Mouse (Mus musculus): ENCODE measurements around the gene Mrtfb. TPM values are rescaled to one million over a fixed set of nuclear protein-coding genes. Genes with fewer than 3 reads are reported as not detected.

Mrtfb gene
- polyA plus RNA-seq, 1 experiment from 2014 or later, result 4.5 TPM

GRCm38 (mm10) chr16:13353927-13354326 lies 97.6 kb downstream of the Mrtfb start:
- WGBS (ENCODE audit: insufficient replicate concordance), result 69% methylated on average over 4 of the region's 4 CpGs
- Histone ChIP-seq H3K27ac (ENCODE audit: low read length) (no peak overlapping the region), H3K9ac (ENCODE audit: low read depth, low read length) (no peak overlapping the region), H3K27me3 (ENCODE audit: control insufficient read depth, insufficient read depth, low read depth, low read length) (no peaks in the 10 kb centered on the region), H3K4me1 (ENCODE audit: control insufficient read depth, low read depth, low read length) (no peaks in the 10 kb centered on the region), H3K36me3 (ENCODE audit: control insufficient read depth, insufficient read depth) (no peaks in the 10 kb centered on the region), H3K4me2 (ENCODE audit: low read depth, low read length) (no peak overlapping the region), H3K4me3 (ENCODE audit: low read depth, low read length) (no peak overlapping the region), H3K9me3 (replicated peaks; ENCODE audit: control insufficient read depth, low read length) (no peaks in the 10 kb centered on the region)
- no peak for ATAC-seq (ENCODE audit: low read depth)

GRCm38 (mm10) chr16:13354431-13354830 lies 98.2 kb downstream of the Mrtfb start:
- Histone ChIP-seq H3K27ac (ENCODE audit: low read length) (no peak overlapping the region), H3K4me2 (ENCODE audit: low read depth, low read length) (no peak overlapping the region), H3K9ac (ENCODE audit: low read depth, low read length) (no peak overlapping the region), H3K9me3 (replicated peaks; ENCODE audit: control insufficient read depth, low read length) (no peaks in the 10 kb centered on the region), H3K4me1 (ENCODE audit: control insufficient read depth, low read depth, low read length) (no peaks in the 10 kb centered on the region; the same call in 1 of the 2 replicates), H3K4me3 (ENCODE audit: low read depth, low read length) (no peak overlapping the region), H3K27me3 (ENCODE audit: control insufficient read depth, insufficient read depth, low read depth, low read length) (no peaks in the 10 kb centered on the region), H3K36me3 (ENCODE audit: control insufficient read depth, insufficient read depth) (no peaks in the 10 kb centered on the region)
- WGBS (ENCODE audit: insufficient replicate concordance), result 59% methylated on average over 5 of the region's 5 CpGs
- ATAC-seq (ENCODE audit: low read depth), result no peak

- Histone ChIP-seq H3K36me3 (ENCODE audit: control insufficient read depth, insufficient read depth) (no peaks in the 10 kb centered on the region), H3K27ac (ENCODE audit: low read length) (no peak overlapping the region), H3K27me3 (ENCODE audit: control insufficient read depth, insufficient read depth, low read depth, low read length) (no peaks in the 10 kb centered on the region), H3K4me2 (ENCODE audit: low read depth, low read length) (no peak overlapping the region), H3K4me1 (ENCODE audit: control insufficient read depth, low read depth, low read length) (no peaks in the 10 kb centered on the region; the same call in none of the 2 replicates), H3K4me3 (ENCODE audit: low read depth, low read length) (no peak overlapping the region), H3K9ac (ENCODE audit: low read depth, low read length) (no peak overlapping the region), H3K9me3 (replicated peaks; ENCODE audit: control insufficient read depth, low read length) (no peaks in the 10 kb centered on the region)
- ATAC-seq (ENCODE audit: low read depth), result peak; percentile 39; the same call in 1 of the 2 replicates
- 27% methylated on average over 15 of the region's 15 CpGs for WGBS (ENCODE audit: insufficient replicate concordance)
These were observed 101.8 kb downstream of the Mrtfb start for GRCm38 (mm10) chr16:13357806-13358679.

GRCm38 (mm10) chr16:13358741-13359140 lies 102.5 kb downstream of the Mrtfb start:
- Histone ChIP-seq H3K9me3 (replicated peaks; ENCODE audit: control insufficient read depth, low read length) (no peaks in the 10 kb centered on the region), H3K4me3 (ENCODE audit: low read depth, low read length) (no peak overlapping the region), H3K4me1 (ENCODE audit: control insufficient read depth, low read depth, low read length) (no peaks in the 10 kb centered on the region; the same call in none of the 2 replicates), H3K4me2 (ENCODE audit: low read depth, low read length) (no peak overlapping the region), H3K27ac (ENCODE audit: low read length) (no peak overlapping the region), H3K36me3 (ENCODE audit: control insufficient read depth, insufficient read depth) (no peaks in the 10 kb centered on the region), H3K9ac (ENCODE audit: low read depth, low read length) (no peak overlapping the region), H3K27me3 (ENCODE audit: control insufficient read depth, insufficient read depth, low read depth, low read length) (no peaks in the 10 kb centered on the region)
- ATAC-seq (ENCODE audit: low read depth), result 0 out of 2 replicates have a peak, but pooled peaks have one; percentile 19

GRCm38 (mm10) chr16:13359405-13359858 lies 103.2 kb downstream of the Mrtfb start:
- Histone ChIP-seq H3K4me1 (ENCODE audit: control insufficient read depth, low read depth, low read length) (no peaks in the 10 kb centered on the region; the same call in none of the 2 replicates), H3K4me3 (ENCODE audit: low read depth, low read length) (no peak overlapping the region), H3K9me3 (replicated peaks; ENCODE audit: control insufficient read depth, low read length) (no peaks in the 10 kb centered on the region), H3K9ac (ENCODE audit: low read depth, low read length) (no peak overlapping the region), H3K27ac (ENCODE audit: low read length) (no peak overlapping the region), H3K27me3 (ENCODE audit: control insufficient read depth, insufficient read depth, low read depth, low read length) (no peaks in the 10 kb centered on the region), H3K36me3 (ENCODE audit: control insufficient read depth, insufficient read depth) (no peaks in the 10 kb centered on the region), H3K4me2 (ENCODE audit: low read depth, low read length) (no peak overlapping the region)
- WGBS (ENCODE audit: insufficient replicate concordance), result 15% methylated on average over 9 of the region's 9 CpGs
- ATAC-seq (ENCODE audit: low read depth), result no peak

GRCm38 (mm10) chr16:13360208-13360607 lies 103.9 kb downstream of the Mrtfb start:
- H3K36me3 ChIP-seq (ENCODE audit: control insufficient read depth, insufficient read depth), result no peaks in the 10 kb centered on the region
- H3K27ac ChIP-seq (ENCODE audit: low read length), result no peak overlapping the region
- H3K9me3 ChIP-seq (replicated peaks; ENCODE audit: control insufficient read depth, low read length), result no peaks in the 10 kb centered on the region
- H3K4me1 ChIP-seq (ENCODE audit: control insufficient read depth, low read depth, low read length), result no peaks in the 10 kb centered on the region; the same call in none of the 2 replicates
- H3K27me3 ChIP-seq (ENCODE audit: control insufficient read depth, insufficient read depth, low read depth, low read length), result no peaks in the 10 kb centered on the region
- H3K4me3 ChIP-seq (ENCODE audit: low read depth, low read length), result no peak overlapping the region
- no peak overlapping the region for H3K4me2 ChIP-seq (ENCODE audit: low read depth, low read length)
- ATAC-seq (ENCODE audit: low read depth), result peak; percentile 13; the same call in 1 of the 2 replicates
- H3K9ac ChIP-seq (ENCODE audit: low read depth, low read length), result no peak overlapping the region

GRCm38 (mm10) chr16:13360835-13361234 lies 104.6 kb downstream of the Mrtfb start:
- no peak overlapping the region for H3K4me2 ChIP-seq (ENCODE audit: low read depth, low read length)
- no peaks in the 10 kb centered on the region for H3K36me3 ChIP-seq (ENCODE audit: control insufficient read depth, insufficient read depth)
- no peak overlapping the region for H3K27ac ChIP-seq (ENCODE audit: low read length)
- H3K9me3 ChIP-seq (replicated peaks; ENCODE audit: control insufficient read depth, low read length), result no peaks in the 10 kb centered on the region
- WGBS (ENCODE audit: insufficient replicate concordance), result 68% methylated on average over 5 of the region's 5 CpGs
- H3K9ac ChIP-seq (ENCODE audit: low read depth, low read length), result no peak overlapping the region
- no peaks in the 10 kb centered on the region; the same call in none of the 2 replicates for H3K4me1 ChIP-seq (ENCODE audit: control insufficient read depth, low read depth, low read length)
- no peaks in the 10 kb centered on the region for H3K27me3 ChIP-seq (ENCODE audit: control insufficient read depth, insufficient read depth, low read depth, low read length)
- no peak for ATAC-seq (ENCODE audit: low read depth)
- no peak overlapping the region for H3K4me3 ChIP-seq (ENCODE audit: low read depth, low read length)

GRCm38 (mm10) chr16:13363141-13363540 lies 106.9 kb downstream of the Mrtfb start:
- Histone ChIP-seq H3K4me3 (ENCODE audit: low read depth, low read length) (no peak overlapping the region), H3K9ac (ENCODE audit: low read depth, low read length) (no peak overlapping the region), H3K36me3 (ENCODE audit: control insufficient read depth, insufficient read depth) (no peaks in the 10 kb centered on the region), H3K4me2 (ENCODE audit: low read depth, low read length) (no peak overlapping the region), H3K9me3 (replicated peaks; ENCODE audit: control insufficient read depth, low read length) (no peaks in the 10 kb centered on the region), H3K27ac (ENCODE audit: low read length) (no peak overlapping the region), H3K27me3 (ENCODE audit: control insufficient read depth, insufficient read depth, low read depth, low read length) (no peaks in the 10 kb centered on the region), H3K4me1 (ENCODE audit: control insufficient read depth, low read depth, low read length) (peaks cover 2% of the 10 kb centered on the region)
- 61% methylated on average over 5 of the region's 5 CpGs for WGBS (ENCODE audit: insufficient replicate concordance)
- ATAC-seq (ENCODE audit: low read depth), result no peak

- Histone ChIP-seq H3K4me2 (ENCODE audit: low read depth, low read length) (no peak overlapping the region), H3K27ac (ENCODE audit: low read length) (no peak overlapping the region), H3K4me3 (ENCODE audit: low read depth, low read length) (no peak overlapping the region), H3K27me3 (ENCODE audit: control insufficient read depth, insufficient read depth, low read depth, low read length) (no peaks in the 10 kb centered on the region), H3K36me3 (ENCODE audit: control insufficient read depth, insufficient read depth) (no peaks in the 10 kb centered on the region), H3K4me1 (ENCODE audit: control insufficient read depth, low read depth, low read length) (peaks cover 2% of the 10 kb centered on the region), H3K9ac (ENCODE audit: low read depth, low read length) (no peak overlapping the region), H3K9me3 (replicated peaks; ENCODE audit: control insufficient read depth, low read length) (no peaks in the 10 kb centered on the region)
- ATAC-seq (ENCODE audit: low read depth), result no peak
- 40% methylated on average over 3 of the region's 3 CpGs for WGBS (ENCODE audit: insufficient replicate concordance)
These were observed 107.9 kb downstream of the Mrtfb start for GRCm38 (mm10) chr16:13364145-13364544.
